Comparison of ENCODE assay signal across 32 mouse cellular contexts in the genomic region with DNA sequence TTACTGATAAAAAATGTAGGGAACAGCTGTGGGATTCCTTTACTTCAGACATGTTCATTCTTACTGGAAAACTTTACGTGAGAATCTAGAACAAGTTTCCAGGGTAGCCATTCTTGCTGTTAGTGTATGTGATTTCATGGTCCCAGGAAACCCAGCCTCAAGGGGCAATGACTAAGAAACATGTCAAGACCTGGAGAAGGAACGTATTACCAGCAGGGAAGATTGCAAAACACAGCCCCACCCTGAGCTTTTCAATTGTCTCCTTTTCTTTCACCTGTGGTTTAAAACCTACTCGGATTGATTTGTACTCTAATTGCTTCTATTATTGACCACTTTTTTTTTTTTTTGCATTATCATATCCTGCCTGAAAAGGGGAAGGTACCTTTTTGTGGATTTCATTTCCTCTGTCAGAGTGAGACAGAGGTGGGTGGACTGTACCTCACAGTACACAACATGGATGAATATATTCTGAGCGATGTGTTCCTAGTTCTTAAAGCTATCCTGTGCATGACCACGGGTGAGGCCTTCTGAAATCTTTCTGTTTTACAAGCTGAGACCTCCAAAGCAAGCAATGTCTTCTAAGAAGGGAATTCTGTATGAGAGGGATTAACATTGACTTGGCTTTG.
A peak's percentile ranks its signal among the peaks of the same experiment; 100 is the strongest.
DNase-seq lines count a peak whose midpoint lies in the region; ATAC-seq and TF ChIP-seq lines count a peak whose summit lies in the region.
"Had no signal": no experiment of that assay in that cellular context is flagged by ENCODE, and none has a peak within 500 bp of the region (broad histone marks: within the 10 kb centered on the region; RNA-seq: fewer than 3 reads in every experiment).

No protein-coding gene starts in this region.

- no peak overlapping the region for H3K4me2 ChIP-seq in stomach, embryonic 16.5 days (ENCODE audit: low read depth, low read length)
- no peak overlapping the region for H3K4me2 ChIP-seq in stomach, postnatal 0 days (replicated peaks; ENCODE audit: low read depth)
- H3K4me2 ChIP-seq: embryonic facial prominence, embryonic 12.5 days; forebrain, embryonic 12.5 days; heart, embryonic 11.5 days; hindbrain, embryonic 15.5 days; liver, embryonic 12.5 days; midbrain, embryonic 13.5 days; neural tube, embryonic 15.5 days had no signal

- H3K9me3 ChIP-seq in stomach, embryonic 16.5 days (replicated peaks; ENCODE audit: control insufficient read depth, low read length): no peaks in the 10 kb centered on the region
- H3K9me3 ChIP-seq in stomach, postnatal 0 days (ENCODE audit: control insufficient read depth, low read length): no peaks in the 10 kb centered on the region
- H3K9me3 ChIP-seq: embryonic facial prominence, embryonic 12.5 days; forebrain, embryonic 12.5 days; hindbrain, embryonic 15.5 days; liver, embryonic 12.5 days; midbrain, embryonic 13.5 days; neural tube, embryonic 15.5 days had no signal

- no peak for DNase-seq in stomach, postnatal 0 days (ENCODE audit: low spot score)
- DNase-seq in A20 (ENCODE audit: low read depth, low spot score): peak; percentile 17
- no peak for DNase-seq in cerebellum, postnatal 4 days (ENCODE audit: low spot score in 2 of 2)
- DNase-seq in T-cell, adult 2 months (ENCODE audit: low spot score): no peak
- DNase-seq: adrenal gland, postnatal 25 days; cerebellum, adult 2 months; cerebellum, postnatal 14 days; forebrain, postnatal 0 days; gastrocnemius, postnatal 14 days; heart, adult 11 months; heart, postnatal 4 days; kidney, adult 11 months; kidney, postnatal 25 days; left cerebral cortex, postnatal 4 days; liver, postnatal 0 days; lung, postnatal 4 days; right cerebral cortex, postnatal 4 days had no signal

- no peaks in the 10 kb centered on the region for H3K4me1 ChIP-seq in stomach, embryonic 16.5 days (ENCODE audit: control insufficient read depth, insufficient read depth, low read length)
- H3K4me1 ChIP-seq in stomach, postnatal 0 days (replicated peaks; ENCODE audit: control insufficient read depth, insufficient read depth): no peaks in the 10 kb centered on the region
- H3K4me1 ChIP-seq: embryonic facial prominence, embryonic 12.5 days; forebrain, embryonic 12.5 days; liver, embryonic 12.5 days; midbrain, embryonic 13.5 days; neural tube, embryonic 15.5 days had no signal

- H3K27me3 ChIP-seq in stomach, embryonic 16.5 days (ENCODE audit: control insufficient read depth, insufficient read depth, low read length): no peaks in the 10 kb centered on the region
- no peaks in the 10 kb centered on the region for H3K27me3 ChIP-seq in stomach, postnatal 0 days (ENCODE audit: control insufficient read depth, insufficient read depth, low read length)
- H3K27me3 ChIP-seq: embryonic facial prominence, embryonic 12.5 days; forebrain, embryonic 12.5 days; hindbrain, embryonic 15.5 days; liver, embryonic 12.5 days; midbrain, embryonic 13.5 days; neural tube, embryonic 15.5 days had no signal

- no peak for TF ChIP-seq EP300 in stomach, postnatal 0 days (optimal IDR thresholded peaks at IDR 0.05)

- TF ChIP-seq CTCF in stomach, postnatal 0 days (IDR thresholded peaks at IDR 0.05; ENCODE audit: low read depth): no peak

- peak overlapping the region; percentile 49 for H3K27ac ChIP-seq in stomach, embryonic 16.5 days (ENCODE audit: low read length)
- no peak overlapping the region for H3K27ac ChIP-seq in stomach, postnatal 0 days (replicated peaks)
- H3K27ac ChIP-seq: embryonic facial prominence, embryonic 12.5 days; forebrain, embryonic 12.5 days; hindbrain, embryonic 15.5 days; layer of hippocampus, adult 2 months; liver, embryonic 12.5 days; midbrain, embryonic 13.5 days; neural tube, embryonic 15.5 days had no signal

- ATAC-seq in stomach, embryonic 16.5 days (ENCODE audit: insufficient read depth, low FRiP score): no peak
- no peak for ATAC-seq in stomach, postnatal 0 days (ENCODE audit: low FRiP score, low TSS enrichment)
- peak; percentile 42 for ATAC-seq in common myeloid progenitor, adult 5-6 weeks (replicated peaks; ENCODE audit: low read depth, poor library complexity, severe bottlenecking)
- ATAC-seq in megakaryocyte progenitor cell, adult 5-6 weeks (replicated peaks; ENCODE audit: poor library complexity): 0 out of 2 replicates have a peak, but pooled peaks have one; percentile 3
- ATAC-seq: CD4-positive, CD25-positive, alpha-beta regulatory T cell, adult 4 months; forebrain, postnatal 0 days; inflammation-experienced regulatory T-cells, adult 6 months; liver, embryonic 12.5 days; liver, postnatal 0 days; lung, postnatal 0 days; midbrain, embryonic 13.5 days had no signal

- no peak overlapping the region for H3K9ac ChIP-seq in stomach, embryonic 16.5 days (ENCODE audit: low read length)
- no peak overlapping the region for H3K9ac ChIP-seq in stomach, postnatal 0 days (ENCODE audit: low read length)
- H3K9ac ChIP-seq: embryonic facial prominence, embryonic 12.5 days; forebrain, embryonic 12.5 days; forebrain, postnatal 0 days; hindbrain, embryonic 15.5 days; liver, embryonic 12.5 days; liver, postnatal 0 days; midbrain, embryonic 13.5 days; neural tube, embryonic 15.5 days had no signal

- H3K4me3 ChIP-seq in stomach, embryonic 16.5 days (replicated peaks; ENCODE audit: low read length): no peak overlapping the region
- H3K4me3 ChIP-seq in stomach, postnatal 0 days (ENCODE audit: low read depth, low read length): no peak overlapping the region
- H3K4me3 ChIP-seq: embryonic facial prominence, embryonic 12.5 days; erythroblast, embryonic 14.5 days; forebrain, embryonic 12.5 days; hindbrain, embryonic 15.5 days; layer of hippocampus, adult 2 months; liver, embryonic 12.5 days; midbrain, embryonic 13.5 days; neural tube, embryonic 15.5 days had no signal

- no peaks in the 10 kb centered on the region for H3K36me3 ChIP-seq in stomach, embryonic 16.5 days (ENCODE audit: control insufficient read depth, insufficient read depth, low read length)
- H3K36me3 ChIP-seq in stomach, postnatal 0 days (ENCODE audit: control insufficient read depth, insufficient read depth, low read length): no peaks in the 10 kb centered on the region
- H3K36me3 ChIP-seq: embryonic facial prominence, embryonic 12.5 days; forebrain, embryonic 12.5 days; hindbrain, embryonic 15.5 days; liver, embryonic 12.5 days; midbrain, embryonic 13.5 days; neural tube, embryonic 15.5 days had no signal

- 70% methylated on average over 5 of the region's 5 CpGs for WGBS in stomach, embryonic 16.5 days
- 68% methylated on average over 5 of the region's 5 CpGs for WGBS in stomach, postnatal 0 days

Comparison
In these comparisons a context has a peak if more than half of its experiments do, and no peak if none do; other contexts are left out.
1. ATAC-seq: peak in common myeloid progenitor, adult 5-6 weeks (single experiment) and megakaryocyte progenitor cell, adult 5-6 weeks (single experiment); none in stomach, embryonic 16.5 days (single experiment) and stomach, postnatal 0 days (single experiment).